Mouse (Mus musculus) stomach, embryonic 14.5 days (tissue): Measurements from ENCODE around the gene Fndc3a. TPM values are rescaled to one million over a fixed set of nuclear protein-coding genes. Genes with fewer than 3 reads are reported as not detected.

Experiments
- ATAC-seq: fragments of 200-750 bp; cut with Nextera tagmentation; 2 replicates; pipeline ENCODE4 v1.8.0; 2017; ENCODE audit warnings: low read depth, moderate TSS enrichment; ENCODE audit not compliant: insufficient number of reproducible peaks, insufficient read depth, low FRiP score
- H3K27ac ChIP-seq: fragments of 300-500 bp; sonication (generic); 2 replicates; pipeline ENCODE4 v1.5.1; 2014; ENCODE audit warnings: mild to moderate bottlenecking, low read length, moderate library complexity, mixed read lengths
- H3K27me3 ChIP-seq: fragments of 300-500 bp; sonication (generic); 2 replicates; pipeline ENCODE4 v1.6.1; 2014; ENCODE audit warnings: low read length, control low read depth, mixed read lengths; ENCODE audit not compliant: control insufficient read depth, insufficient read depth
- H3K36me3 ChIP-seq: fragments of 300-500 bp; sonication (generic); 2 replicates; pipeline ENCODE4 v1.6.1; 2014; ENCODE audit warnings: mild to moderate bottlenecking, control low read depth, low read length, moderate library complexity, mixed read lengths; ENCODE audit not compliant: control insufficient read depth, insufficient read depth
- H3K4me1 ChIP-seq: fragments of 300-500 bp; sonication (generic); 2 replicates; pipeline ENCODE4 v1.6.1; 2014; ENCODE audit warnings: low read length, control low read depth, mixed read lengths; ENCODE audit not compliant: control insufficient read depth, insufficient read depth
- H3K4me2 ChIP-seq: fragments of 300-500 bp; sonication (generic); replicated peaks from 2 replicates; pipeline ENCODE4 v1.6.1; 2014; ENCODE audit warnings: low read depth, low read length, control low read depth
- H3K4me3 ChIP-seq: fragments of 300-500 bp; sonication (generic); 2 replicates; pipeline ENCODE4 v1.5.1; 2014; ENCODE audit warnings: low read depth, low read length, control low read depth
- H3K9ac ChIP-seq: fragments of 300-500 bp; sonication (generic); replicated peaks from 2 replicates; pipeline ENCODE4 v1.6.1; 2014; ENCODE audit warnings: low read depth, mild to moderate bottlenecking, control low read depth, low read length, moderate library complexity, mixed read lengths
- H3K9me3 ChIP-seq: fragments of 300-500 bp; sonication (generic); 2 replicates; pipeline ENCODE4 v1.6.1; 2016; ENCODE audit warnings: low read depth, low read length, control low read depth; ENCODE audit not compliant: control insufficient read depth
- WGBS: fragments of 180-500 bp; shearing (Covaris S2); extraction: QIAGEN DNeasy Blood & Tissue Kit; methylation state at CpG from one replicate; pipeline ENCODE4 v1.1.7; 2014; 5-methylcytosine and 5-hydroxymethylcytosine counted together
- polyA plus RNA-seq: library from polyadenylated mRNA; unstranded; fragments of >200 nt; fragmentation: Nextera tagmentation; extraction: Ambion mirVana; gene quantifications from 2 replicates; pipeline ENCODE4 v1.2.1, GENCODE M21; 2014

The Fndc3a gene
- polyA plus RNA-seq, 1 experiment from 2014 or later, result 43.8 TPM

GRCm38 (mm10) chr14:72506723-72507420, 202.9 kb downstream of the Fndc3a start:
- H3K4me2 ChIP-seq, result peak overlapping the region; percentile 59
- no peaks in the 10 kb centered on the region for H3K4me1 ChIP-seq
- WGBS, result 15% methylated on average over 11 of the region's 11 CpGs
- H3K27me3 ChIP-seq, result no peaks in the 10 kb centered on the region
- H3K36me3 ChIP-seq, result no peaks in the 10 kb centered on the region
- H3K9me3 ChIP-seq, result no peaks in the 10 kb centered on the region
- peak overlapping the region; percentile 26 for H3K4me3 ChIP-seq
- no peak overlapping the region for H3K9ac ChIP-seq
- ATAC-seq, result no peak
- no peak overlapping the region for H3K27ac ChIP-seq

- Histone ChIP-seq H3K36me3 (no peaks in the 10 kb centered on the region), H3K4me2 (peak overlapping the region; percentile 59), H3K27me3 (no peaks in the 10 kb centered on the region), H3K9ac (no peak overlapping the region), H3K4me3 (peak overlapping the region; percentile 26), H3K9me3 (no peaks in the 10 kb centered on the region), H3K4me1 (no peaks in the 10 kb centered on the region), H3K27ac (no peak overlapping the region)
- WGBS, result 6% methylated on average over 12 of the region's 12 CpGs
- ATAC-seq, result peak; percentile 68; the same call in 1 of the 2 replicates
Observed at GRCm38 (mm10) chr14:72506018-72506722, 203.6 kb downstream of the Fndc3a start.

- 100% methylated on average over 1 of the region's 1 CpGs for WGBS
- no peaks in the 10 kb centered on the region for H3K36me3 ChIP-seq
- no peaks in the 10 kb centered on the region for H3K9me3 ChIP-seq
- no peak overlapping the region for H3K9ac ChIP-seq
- no peaks in the 10 kb centered on the region for H3K27me3 ChIP-seq
- H3K4me1 ChIP-seq, result no peaks in the 10 kb centered on the region
- no peak overlapping the region for H3K27ac ChIP-seq
- H3K4me3 ChIP-seq, result no peak overlapping the region
- ATAC-seq, result no peak
- H3K4me2 ChIP-seq, result no peak overlapping the region
Observed at GRCm38 (mm10) chr14:72504985-72505384, 204.8 kb downstream of the Fndc3a start.

GRCm38 (mm10) chr14:72503241-72503640, 206.6 kb downstream of the Fndc3a start:
- H3K27me3 ChIP-seq, result no peaks in the 10 kb centered on the region
- no peak overlapping the region for H3K4me2 ChIP-seq
- no peak overlapping the region for H3K4me3 ChIP-seq
- 60% methylated on average over 6 of the region's 6 CpGs for WGBS
- H3K9ac ChIP-seq, result no peak overlapping the region
- no peak overlapping the region for H3K27ac ChIP-seq
- H3K4me1 ChIP-seq, result no peaks in the 10 kb centered on the region
- H3K36me3 ChIP-seq, result no peaks in the 10 kb centered on the region
- no peaks in the 10 kb centered on the region for H3K9me3 ChIP-seq
- ATAC-seq, result no peak

- 82% methylated on average over 1 of the region's 1 CpGs for WGBS
- Histone ChIP-seq H3K27ac (no peak overlapping the region), H3K27me3 (no peaks in the 10 kb centered on the region), H3K36me3 (no peaks in the 10 kb centered on the region), H3K4me2 (no peak overlapping the region), H3K4me3 (no peak overlapping the region), H3K4me1 (no peaks in the 10 kb centered on the region), H3K9ac (no peak overlapping the region), H3K9me3 (no peaks in the 10 kb centered on the region)
- ATAC-seq, result no peak
Observed at GRCm38 (mm10) chr14:72493775-72494174, 216.0 kb downstream of the Fndc3a start.

GRCm38 (mm10) chr14:72491738-72492137, 218.1 kb downstream of the Fndc3a start, which contains the start of gene Gm9195:
Gene Gm9195 (minus strand): TSS chr14:72491838.
- Histone ChIP-seq H3K4me2 (no peak within 1 kb of the TSS), H3K4me3 (no peak within 1 kb of the TSS), H3K27ac (no peak within 1 kb of the TSS), H3K27me3 (no peaks in the 10 kb centered on the region), H3K9ac (no peak within 1 kb of the TSS), H3K4me1 (no peaks in the 10 kb centered on the region), H3K36me3 (no peaks in the 10 kb centered on the region), H3K9me3 (no peaks in the 10 kb centered on the region)
- WGBS, result 67% methylated on average over 5 of the region's 5 CpGs
- ATAC-seq, result no peak

GRCm38 (mm10) chr14:72490367-72490766, 219.4 kb downstream of the Fndc3a start:
- Histone ChIP-seq H3K9me3 (no peaks in the 10 kb centered on the region), H3K36me3 (no peaks in the 10 kb centered on the region), H3K27me3 (no peaks in the 10 kb centered on the region), H3K4me2 (no peak overlapping the region), H3K4me3 (no peak overlapping the region), H3K4me1 (no peaks in the 10 kb centered on the region), H3K27ac (no peak overlapping the region), H3K9ac (no peak overlapping the region)
- ATAC-seq, result no peak
- 92% methylated on average over 3 of the region's 3 CpGs for WGBS
